Mouse (Mus musculus) brain, embryonic 14.5 days (tissue): ENCODE measurements at regions not wholly inside any gene's neighbourhood (a gene's known extent, or its start where the extent isn't known, plus 50 kb on each side); places are given as distances from the start of the nearest gene placed in this dataset.
"Not testable (repeated sequence)": the region's sequence is repeated elsewhere in the genome, so short reads cannot be mapped to it uniquely, and the experiment has no call there.

Source experiments
- DNase-seq: peaks from one replicate; pipeline ENCODE4 v3.0.0-alpha.2; 2011; ENCODE audit warnings: low read depth
- CTCF ChIP-seq: fragments of 200-500 bp; IDR thresholded peaks from 2 replicates; pipeline ENCODE4 v1.5.1; 2012; ENCODE audit warnings: inconsistent platforms, mild to moderate bottlenecking, moderate library complexity, borderline replicate concordance; ENCODE audit not compliant: insufficient read depth, insufficient read length; ENCODE audit errors: extremely low read depth
- POLR2A ChIP-seq: fragments of 200-500 bp; IDR thresholded peaks from 2 replicates; pipeline ENCODE4 v1.6.1; 2012; ENCODE audit warnings: mild to moderate bottlenecking, inconsistent platforms, borderline replicate concordance; ENCODE audit not compliant: poor library complexity, insufficient read depth, insufficient read length, severe bottlenecking; ENCODE audit errors: extremely low read depth

DNA sequence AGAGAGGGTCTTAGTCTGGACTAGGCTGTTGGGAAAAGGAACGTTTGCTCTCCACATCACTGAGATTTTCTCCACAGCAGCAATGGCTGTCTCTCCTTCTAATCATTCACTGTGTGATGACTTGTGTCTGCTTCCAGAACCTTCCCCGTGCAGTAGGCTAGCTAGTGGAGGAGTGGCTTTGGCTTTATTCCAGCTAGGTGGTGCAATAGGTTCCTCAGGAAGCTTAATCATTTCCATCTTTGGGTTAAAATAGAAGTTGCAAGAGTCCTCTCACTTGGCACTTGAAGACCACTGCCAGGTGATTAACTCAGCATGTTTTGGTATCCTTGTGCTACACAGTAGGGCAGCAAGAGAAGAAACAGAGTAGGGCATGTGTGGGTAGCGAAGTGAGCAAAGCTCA lies 314.2 kb upstream of the Cdh4 start:
- no peak for TF ChIP-seq POLR2A
- DNase-seq, result no peak

DNA sequence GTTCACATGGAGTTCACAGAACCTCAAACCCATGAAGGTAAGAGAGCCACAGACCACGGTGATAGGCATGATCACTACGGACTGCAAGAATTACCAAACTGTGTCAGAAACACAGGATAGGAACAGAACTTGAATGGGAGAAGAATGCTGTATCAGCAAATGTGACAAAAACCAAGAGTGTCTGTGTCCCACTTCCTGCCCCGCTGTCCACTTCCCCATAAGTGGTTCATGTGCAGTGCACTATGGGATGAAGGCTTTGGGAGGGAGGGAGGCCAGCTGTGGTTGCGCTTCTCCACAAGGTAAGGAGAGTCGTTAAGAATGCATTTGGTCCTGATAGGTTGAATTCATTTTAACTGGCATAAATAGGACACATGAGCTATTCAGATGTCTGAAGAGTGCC lies 313.8 kb upstream of the Cdh4 start:
- no peak for DNase-seq
- TF ChIP-seq POLR2A (no peak), CTCF (no peak)

- no peak for DNase-seq
- TF ChIP-seq CTCF (no peak), POLR2A (no peak)
These were observed 311.2 kb upstream of the Cdh4 start for GRCm38 (mm10) chr2:179131004-179131403.

DNA sequence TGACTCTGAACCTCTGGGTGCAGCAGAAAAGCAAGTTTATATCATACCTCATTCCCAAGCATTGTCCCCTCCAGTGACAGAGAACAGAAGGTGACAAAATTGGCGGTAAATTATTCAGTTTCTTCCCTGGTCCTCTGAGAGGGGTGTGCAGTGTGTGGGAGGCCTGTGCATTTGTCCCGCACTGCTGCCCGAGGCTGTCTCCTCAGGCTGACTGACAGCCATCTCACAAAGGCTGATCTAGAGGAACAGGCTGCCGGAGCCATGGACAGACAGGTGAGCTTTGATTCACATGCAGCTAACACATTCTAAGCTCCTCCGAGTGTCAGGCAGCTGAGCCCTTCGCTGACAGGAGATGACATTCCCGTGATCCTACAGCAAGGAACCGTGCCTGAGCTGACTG lies 299.9 kb upstream of the Cdh4 start:
- no peak for TF ChIP-seq CTCF
- TF ChIP-seq POLR2A, result no peak
- peak; percentile 32 for DNase-seq

DNA sequence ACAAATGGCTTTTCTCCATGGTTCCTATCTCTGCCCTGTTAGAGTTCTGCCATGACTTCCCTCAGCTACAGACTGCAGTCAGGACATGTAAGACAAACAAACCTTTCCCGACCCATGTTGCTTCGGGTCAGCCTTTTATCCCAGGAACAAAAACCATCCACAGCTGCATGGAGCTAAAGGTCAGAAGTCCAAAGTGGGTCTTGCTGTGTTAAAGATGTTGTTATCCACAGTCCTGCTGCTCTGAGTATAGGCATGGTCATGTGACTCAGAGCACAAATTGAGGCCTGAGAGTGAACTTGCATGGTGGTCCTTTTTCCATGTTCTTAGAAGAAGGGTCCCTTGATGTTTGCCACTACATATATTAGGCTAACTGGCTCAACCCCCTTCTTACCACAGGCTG lies 296.5 kb upstream of the Cdh4 start:
- TF ChIP-seq CTCF, result no peak
- no peak for TF ChIP-seq POLR2A
- DNase-seq, result peak; percentile 38

GRCm38 (mm10) chr2:179146274-179146673 lies 296.0 kb upstream of the Cdh4 start:
- TF ChIP-seq CTCF (no peak), POLR2A (no peak)
- no peak for DNase-seq

GRCm38 (mm10) chr2:179148194-179148593 lies 294.0 kb upstream of the Cdh4 start:
- TF ChIP-seq CTCF, result no peak
- no peak for TF ChIP-seq POLR2A
- peak; percentile 38 for DNase-seq

GRCm38 (mm10) chr2:179148667-179149066 lies 293.6 kb upstream of the Cdh4 start:
- no peak for TF ChIP-seq POLR2A
- no peak for TF ChIP-seq CTCF
- DNase-seq, result peak; percentile 42

GRCm38 (mm10) chr2:179158881-179159280 lies 283.4 kb upstream of the Cdh4 start:
- no peak for DNase-seq
- no peak for TF ChIP-seq POLR2A
- TF ChIP-seq CTCF, result no peak

DNA sequence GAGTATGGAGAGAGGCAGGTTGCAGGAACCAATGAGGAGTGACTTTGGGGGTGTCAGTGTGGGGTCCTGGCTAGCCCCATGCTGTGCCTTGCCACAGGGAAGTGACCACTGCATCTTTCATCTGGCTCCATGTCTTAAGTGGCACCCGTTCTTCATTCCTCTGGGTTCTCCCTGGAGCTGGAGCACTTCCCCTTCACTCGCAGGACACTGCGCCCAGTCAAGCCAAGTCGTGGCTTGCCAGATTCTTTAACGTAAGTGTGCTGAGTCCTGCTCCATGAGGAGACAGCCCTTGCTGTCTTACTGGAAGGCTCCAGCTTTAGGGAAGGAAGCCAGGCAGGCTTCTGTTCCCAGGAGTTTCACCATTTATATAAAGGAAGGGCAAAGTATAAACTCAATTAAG lies 279.1 kb upstream of the Cdh4 start:
- TF ChIP-seq POLR2A (no peak), CTCF (no peak)
- DNase-seq, result no peak

DNA sequence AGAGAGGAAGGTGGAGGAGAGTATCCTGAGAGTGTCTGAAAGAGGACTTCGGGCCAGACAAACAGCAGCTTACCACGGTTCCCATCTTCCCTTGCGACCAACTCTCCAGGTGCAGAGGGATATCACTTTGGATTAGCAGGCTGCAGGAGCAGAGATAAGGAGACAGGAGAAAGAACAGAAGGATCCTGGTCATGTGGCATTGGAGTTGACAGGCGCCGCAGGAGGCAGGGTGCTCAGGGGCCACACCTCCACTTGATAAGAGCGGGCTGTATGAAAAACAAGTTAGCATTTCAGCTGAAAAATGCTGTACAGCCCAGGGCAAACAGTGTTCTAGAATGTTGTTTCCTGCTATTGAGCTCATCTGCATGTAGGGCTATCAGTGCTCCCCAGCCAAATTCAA lies 272.1 kb upstream of the Cdh4 start:
- no peak for TF ChIP-seq CTCF
- no peak for TF ChIP-seq POLR2A
- DNase-seq, result peak; percentile 26

- no peak for DNase-seq
- TF ChIP-seq POLR2A (no peak), CTCF (no peak)
These were observed 271.6 kb upstream of the Cdh4 start for GRCm38 (mm10) chr2:179170608-179171007.

- DNase-seq, result not testable (repeated sequence)
These were observed 265.2 kb upstream of the Cdh4 start for GRCm38 (mm10) chr2:179176835-179177530.

DNA sequence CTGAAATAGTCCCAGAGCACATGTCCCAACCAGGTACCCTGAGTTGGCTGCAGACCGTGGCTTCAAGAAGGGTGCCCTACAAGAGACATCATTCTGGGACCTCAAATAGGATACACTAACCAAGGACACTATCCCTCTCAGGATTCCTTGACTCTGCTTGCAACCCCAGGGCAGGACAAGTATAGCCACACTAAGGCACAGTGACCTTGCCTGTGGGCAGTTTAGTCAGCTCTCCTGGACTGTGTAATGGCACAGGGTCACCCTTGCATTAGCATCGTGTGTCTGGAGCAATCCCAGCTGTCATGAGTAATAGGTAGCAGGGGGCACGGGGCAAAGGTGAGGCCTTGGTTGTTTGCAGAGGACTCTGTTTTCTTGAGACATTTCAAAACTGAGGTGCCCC lies 260.9 kb upstream of the Cdh4 start:
- TF ChIP-seq POLR2A (no peak), CTCF (no peak)
- DNase-seq, result no peak

GRCm38 (mm10) chr2:179182123-179182522 lies 260.1 kb upstream of the Cdh4 start:
- TF ChIP-seq POLR2A (no peak), CTCF (no peak)
- DNase-seq, result peak; percentile 66
